Mouse (Mus musculus): Measurements from ENCODE around the gene Dpp6. TPM values are rescaled to one million over a fixed set of nuclear protein-coding genes. Genes with fewer than 3 reads are reported as not detected.

The Dpp6 gene
- polyA plus RNA-seq, 1 experiment: 0.64 TPM

- no peak for DNase-seq (ENCODE audit: low read depth, low spot score)
- 33% methylated on average over 3 of the region's 3 CpGs for WGBS
Measured at GRCm38 (mm10) chr5:27324346-27324928, 507.4 kb downstream of the Dpp6 start.

- no peak for DNase-seq (ENCODE audit: low read depth, low spot score)
- 65% methylated on average over 2 of the region's 2 CpGs for WGBS
Measured at GRCm38 (mm10) chr5:27336698-27337097, 519.7 kb downstream of the Dpp6 start.

GRCm38 (mm10) chr5:27339196-27340030 is 522.4 kb downstream of the Dpp6 start:
- WGBS: 84% methylated on average over 5 of the region's 5 CpGs
- DNase-seq (ENCODE audit: low read depth, low spot score): no peak

GRCm38 (mm10) chr5:27342276-27342675 is 525.3 kb downstream of the Dpp6 start:
- WGBS: 64% methylated on average over 6 of the region's 6 CpGs
- no peak for DNase-seq (ENCODE audit: low read depth, low spot score)

GRCm38 (mm10) chr5:27343626-27344025 is 526.6 kb downstream of the Dpp6 start:
- 28% methylated on average over 1 of the region's 1 CpGs for WGBS
- DNase-seq (ENCODE audit: low read depth, low spot score): no peak

- no peak for DNase-seq (ENCODE audit: low read depth, low spot score)
- 62% methylated on average over 5 of the region's 5 CpGs for WGBS
Measured at GRCm38 (mm10) chr5:27348181-27349095, 531.4 kb downstream of the Dpp6 start.

- 68% methylated on average over 3 of the region's 3 CpGs for WGBS
Measured at GRCm38 (mm10) chr5:27357630-27358029, 540.6 kb downstream of the Dpp6 start.

GRCm38 (mm10) chr5:27365946-27366345 is 548.9 kb downstream of the Dpp6 start:
- 66% methylated on average over 2 of the region's 2 CpGs for WGBS

More at GRCm38 (mm10) chr5:27357630-27358029, 540.6 kb downstream of the Dpp6 start:
- no peak for DNase-seq (ENCODE audit: low read depth, low spot score)

GRCm38 (mm10) chr5:27370814-27371213 is 553.8 kb downstream of the Dpp6 start:
- whole genome bisulfite sequencing: 68% methylated on average over 3 of the region's 3 CpGs
- no peak for DNase-seq (ENCODE audit: low read depth, low spot score)

More at GRCm38 (mm10) chr5:27365946-27366345, 548.9 kb downstream of the Dpp6 start:
- DNase-seq (ENCODE audit: low read depth, low spot score): no peak

- 62% methylated on average over 1 of the region's 1 CpGs for WGBS
- no peak for DNase-seq (ENCODE audit: low read depth, low spot score)
Measured at GRCm38 (mm10) chr5:27373931-27374330, 556.9 kb downstream of the Dpp6 start.

GRCm38 (mm10) chr5:27375841-27376240 is 558.8 kb downstream of the Dpp6 start:
- no peak for DNase-seq (ENCODE audit: low read depth, low spot score)
- WGBS: 77% methylated on average over 3 of the region's 3 CpGs

- DNase-seq (ENCODE audit: low read depth, low spot score): no peak
- 73% methylated on average over 4 of the region's 4 CpGs for WGBS
Measured at GRCm38 (mm10) chr5:27380656-27381385, 563.8 kb downstream of the Dpp6 start.

- DNase-seq (ENCODE audit: low read depth, low spot score): no peak
- WGBS: 61% methylated on average over 3 of the region's 3 CpGs
Measured at GRCm38 (mm10) chr5:27398371-27398770, 581.4 kb downstream of the Dpp6 start.

GRCm38 (mm10) chr5:27399111-27399510 is 582.1 kb downstream of the Dpp6 start:
- no peak for DNase-seq (ENCODE audit: low read depth, low spot score)

GRCm38 (mm10) chr5:27402616-27403015 is 585.6 kb downstream of the Dpp6 start:
- 86% methylated on average over 1 of the region's 1 CpGs for WGBS

GRCm38 (mm10) chr5:27408854-27409253 is 591.9 kb downstream of the Dpp6 start:
- WGBS: 64% methylated on average over 7 of the region's 7 CpGs
- DNase-seq (ENCODE audit: low read depth, low spot score): no peak

More at GRCm38 (mm10) chr5:27402616-27403015, 585.6 kb downstream of the Dpp6 start:
- no peak for DNase-seq (ENCODE audit: low read depth, low spot score)

GRCm38 (mm10) chr5:27413023-27413422 is 596.0 kb downstream of the Dpp6 start:
- no peak for DNase-seq (ENCODE audit: low read depth, low spot score)
- WGBS: 21% methylated on average over 3 of the region's 3 CpGs

- DNase-seq (ENCODE audit: low read depth, low spot score): no peak
- 73% methylated on average over 4 of the region's 4 CpGs for WGBS
Measured at GRCm38 (mm10) chr5:27415518-27415917, 598.5 kb downstream of the Dpp6 start.

GRCm38 (mm10) chr5:27416571-27416970 is 599.6 kb downstream of the Dpp6 start:
- 67% methylated on average over 4 of the region's 4 CpGs for WGBS
- DNase-seq (ENCODE audit: low read depth, low spot score): no peak

All from large intestine, adult 2 months (tissue).